Mouse (Mus musculus) heart, embryonic 10.5 days (tissue): ENCODE results near the gene Gli3. TPM values are rescaled to one million over a fixed set of nuclear protein-coding genes. Genes with fewer than 3 reads are reported as not detected.

Source experiments
- DNase-seq: peaks from one replicate; pipeline ENCODE4 v3.0.0-alpha.2; 2017; ENCODE audit warnings: low spot score
- H3K27ac ChIP-seq: fragments of 300-500 bp; sonication (generic); 2 replicates; pipeline ENCODE4 v1.5.1; 2016; ENCODE audit warnings: mild to moderate bottlenecking
- H3K27me3 ChIP-seq: fragments of 300-500 bp; sonication (generic); 2 replicates; pipeline ENCODE4 v1.6.1; 2016; ENCODE audit warnings: mild to moderate bottlenecking; ENCODE audit not compliant: poor library complexity, insufficient read depth, severe bottlenecking
- H3K36me3 ChIP-seq: fragments of 300-500 bp; sonication (generic); 2 replicates; pipeline ENCODE4 v1.6.1; 2016; ENCODE audit warnings: mild to moderate bottlenecking, moderate library complexity
- H3K4me1 ChIP-seq: fragments of 300-500 bp; sonication (generic); 2 replicates; pipeline ENCODE4 v1.6.1; 2016; ENCODE audit warnings: mild to moderate bottlenecking
- H3K4me3 ChIP-seq: fragments of 300-500 bp; sonication (generic); 2 replicates; pipeline ENCODE4 v1.5.1; 2016; ENCODE audit warnings: mild to moderate bottlenecking, moderate library complexity
- H3K9me3 ChIP-seq: fragments of 300-500 bp; sonication (generic); 2 replicates; pipeline ENCODE4 v1.6.1; 2016; ENCODE audit warnings: mild to moderate bottlenecking, moderate library complexity
- WGBS: fragments of 180-500 bp; shearing (Covaris S2); methylation state at CpG from one replicate; pipeline ENCODE4 v1.1.7; 2016; 5-methylcytosine and 5-hydroxymethylcytosine counted together
- polyA plus RNA-seq: library from polyadenylated mRNA; unstranded; fragments of >200 nt; fragmentation: Nextera tagmentation; extraction: Ambion mirVana; gene quantifications from 2 replicates; pipeline ENCODE4 v1.2.1, GENCODE M21; 2016

The Gli3 gene
- polyA plus RNA-seq, 1 experiment from 2014 or later: 16.7 TPM

DNA sequence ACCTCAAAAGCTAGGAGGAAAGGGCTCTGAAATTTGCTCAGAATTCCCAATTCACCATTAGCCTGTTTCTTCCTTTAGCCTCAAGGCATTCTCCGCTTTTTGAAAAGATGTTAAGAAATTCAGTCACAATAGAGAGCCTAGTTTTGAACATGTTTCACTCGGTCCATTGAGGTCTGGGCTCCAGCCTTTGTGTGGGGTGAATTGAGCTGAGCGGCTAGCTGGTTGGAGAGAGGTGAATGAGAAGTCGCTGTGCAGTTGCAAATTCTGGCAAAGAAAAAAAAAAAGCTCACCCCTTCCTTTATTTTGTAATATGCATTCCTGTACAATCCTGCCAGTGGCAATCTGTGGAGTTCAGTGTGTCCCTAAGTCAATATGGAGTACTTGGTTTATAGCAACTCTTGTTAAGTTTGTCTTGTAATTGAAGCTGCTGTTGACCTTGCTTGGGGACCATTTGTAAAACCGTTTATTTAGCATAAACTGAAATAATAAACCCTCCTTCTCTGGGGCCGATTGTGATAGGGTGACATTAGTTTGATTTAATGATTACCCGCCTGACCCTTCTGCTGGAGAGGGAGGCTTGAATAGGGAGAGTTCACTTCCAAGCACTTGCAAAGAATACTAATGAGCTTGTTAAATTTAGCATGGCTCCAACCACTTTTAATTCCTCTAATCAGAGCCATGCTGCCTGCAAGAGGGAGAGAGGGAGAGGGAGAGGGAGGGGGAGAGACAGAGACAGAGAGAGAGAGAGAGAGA is 81.0 kb downstream of the Gli3 start:
- Histone ChIP-seq H3K27ac (no peak overlapping the region), H3K4me1 (peaks cover 17% of the 10 kb centered on the region)
- DNase-seq: no peak

DNA sequence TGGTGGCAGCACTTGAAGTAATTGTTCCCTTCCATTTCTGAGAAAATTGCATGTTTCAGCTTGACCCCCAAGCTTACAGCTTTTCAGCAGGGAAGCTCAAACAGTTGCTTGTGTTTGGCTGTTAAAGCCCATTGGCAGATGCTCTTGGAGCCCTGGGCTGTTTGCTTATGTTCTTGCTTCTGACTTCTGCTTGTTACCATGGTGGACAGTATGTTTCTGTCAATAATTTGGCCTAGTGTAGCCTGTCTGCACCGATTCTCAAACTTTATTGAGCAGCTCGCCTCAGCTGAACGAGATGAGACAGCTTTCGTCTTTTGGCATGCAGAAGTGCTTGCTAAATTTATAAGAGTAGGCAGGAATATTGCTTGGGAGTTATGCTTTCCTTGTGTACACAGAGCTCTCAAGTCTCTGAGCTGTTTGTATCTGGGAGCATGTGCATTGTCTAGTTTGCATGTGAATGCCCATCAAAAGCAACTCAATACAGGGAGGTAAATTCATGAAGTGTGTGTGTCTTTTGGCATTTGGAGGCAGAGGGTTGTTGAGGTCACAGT is 82.4 kb downstream of the Gli3 start:
- H3K27ac ChIP-seq: no peak overlapping the region
- H3K4me1 ChIP-seq: peaks cover 17% of the 10 kb centered on the region

More for the DNA sequence above, 81.0 kb downstream of the Gli3 start:
- 63% methylated on average over 7 of the region's 7 CpGs for WGBS
- no peaks in the 10 kb centered on the region for H3K9me3 ChIP-seq
- H3K36me3 ChIP-seq: no peaks in the 10 kb centered on the region
- H3K27me3 ChIP-seq: no peaks in the 10 kb centered on the region
- H3K4me3 ChIP-seq: no peak overlapping the region

DNA sequence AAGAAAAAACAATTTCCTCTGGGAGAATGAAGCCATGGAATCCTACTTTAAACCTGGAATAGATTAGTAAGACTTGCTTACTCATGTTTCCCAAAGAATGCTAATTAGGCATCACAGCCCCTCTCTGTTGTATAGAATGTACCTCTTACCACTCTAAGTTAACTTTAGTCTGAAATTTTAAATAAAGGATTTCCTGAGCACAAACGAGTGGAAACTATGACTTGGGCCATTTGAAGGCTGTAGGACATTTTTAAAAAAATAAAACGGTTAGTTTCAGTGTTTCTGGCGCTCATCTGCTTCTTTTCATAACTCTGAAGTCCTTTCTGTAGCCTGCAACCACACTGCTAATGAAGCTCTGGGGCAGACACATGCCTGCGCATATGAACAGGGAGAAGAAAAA is 83.2 kb downstream of the Gli3 start:
- WGBS: 79% methylated on average over 4 of the region's 4 CpGs
- H3K9me3 ChIP-seq: no peaks in the 10 kb centered on the region
- no peak overlapping the region for H3K4me3 ChIP-seq
- H3K4me1 ChIP-seq: peaks cover 13% of the 10 kb centered on the region
- DNase-seq: no peak
- no peak overlapping the region for H3K27ac ChIP-seq
- H3K27me3 ChIP-seq: no peaks in the 10 kb centered on the region
- H3K36me3 ChIP-seq: no peaks in the 10 kb centered on the region

More for the DNA sequence above, 82.4 kb downstream of the Gli3 start:
- no peak for DNase-seq
- Histone ChIP-seq H3K9me3 (no peaks in the 10 kb centered on the region), H3K4me3 (no peak overlapping the region), H3K27me3 (no peaks in the 10 kb centered on the region), H3K36me3 (no peaks in the 10 kb centered on the region)
- 85% methylated on average over 4 of the region's 4 CpGs for WGBS

DNA sequence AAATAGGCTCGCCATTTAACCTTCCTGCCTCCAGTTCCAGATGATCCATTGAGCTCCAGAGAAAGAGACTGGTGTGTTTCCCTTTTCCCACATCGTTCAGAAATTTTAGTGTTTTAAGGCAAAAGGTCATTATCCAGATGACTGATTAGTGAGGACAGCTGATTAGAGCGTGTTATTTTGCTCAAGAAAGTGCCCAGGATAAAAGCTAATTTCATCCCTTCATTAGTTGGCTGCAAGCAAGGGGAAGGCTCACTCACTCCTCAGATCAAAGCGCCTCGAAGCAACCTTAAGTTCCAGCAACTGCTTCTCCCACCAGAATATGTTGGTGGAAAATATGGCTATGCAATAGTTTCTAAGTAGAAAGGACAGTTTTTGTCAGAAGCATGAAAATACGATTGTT is 86.4 kb downstream of the Gli3 start:
- no peaks in the 10 kb centered on the region for H3K4me1 ChIP-seq
- H3K27ac ChIP-seq: no peak overlapping the region
- H3K4me3 ChIP-seq: no peak overlapping the region
- H3K36me3 ChIP-seq: no peaks in the 10 kb centered on the region
- no peaks in the 10 kb centered on the region for H3K27me3 ChIP-seq
- no peak for DNase-seq
- H3K9me3 ChIP-seq: no peaks in the 10 kb centered on the region
- 57% methylated on average over 6 of the region's 6 CpGs for WGBS

DNA sequence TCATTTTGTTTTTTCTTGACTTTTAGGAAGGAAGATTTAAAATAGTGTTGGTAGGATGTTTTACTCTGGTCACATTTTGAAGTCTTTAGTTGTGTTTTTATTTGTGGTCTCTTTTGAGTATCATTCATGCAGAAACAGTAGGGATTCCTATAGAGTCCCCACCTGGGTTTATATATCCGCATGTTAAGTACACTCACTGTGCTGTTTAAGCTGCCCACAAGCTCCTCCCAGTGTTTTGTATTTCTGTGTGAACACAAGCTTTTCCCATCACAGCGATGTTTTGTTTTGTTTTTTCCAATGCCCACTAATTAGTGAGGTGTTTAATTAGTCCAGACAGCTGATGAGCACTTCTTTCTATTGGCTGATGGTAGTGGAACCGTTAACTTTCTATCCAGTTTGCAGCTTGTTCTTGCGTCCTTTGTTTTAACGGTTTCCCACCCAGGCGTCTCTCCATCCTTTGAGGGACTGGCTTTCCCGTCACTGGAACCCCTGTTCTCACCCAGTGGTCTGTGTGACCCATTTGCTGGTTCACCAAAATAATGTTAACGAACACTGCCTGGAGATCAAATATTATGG is 87.1 kb downstream of the Gli3 start:
- Histone ChIP-seq H3K36me3 (no peaks in the 10 kb centered on the region), H3K4me3 (no peak overlapping the region), H3K27me3 (no peaks in the 10 kb centered on the region), H3K27ac (no peak overlapping the region), H3K4me1 (no peaks in the 10 kb centered on the region), H3K9me3 (no peaks in the 10 kb centered on the region)
- DNase-seq: no peak
- WGBS: 83% methylated on average over 8 of the region's 8 CpGs

DNA sequence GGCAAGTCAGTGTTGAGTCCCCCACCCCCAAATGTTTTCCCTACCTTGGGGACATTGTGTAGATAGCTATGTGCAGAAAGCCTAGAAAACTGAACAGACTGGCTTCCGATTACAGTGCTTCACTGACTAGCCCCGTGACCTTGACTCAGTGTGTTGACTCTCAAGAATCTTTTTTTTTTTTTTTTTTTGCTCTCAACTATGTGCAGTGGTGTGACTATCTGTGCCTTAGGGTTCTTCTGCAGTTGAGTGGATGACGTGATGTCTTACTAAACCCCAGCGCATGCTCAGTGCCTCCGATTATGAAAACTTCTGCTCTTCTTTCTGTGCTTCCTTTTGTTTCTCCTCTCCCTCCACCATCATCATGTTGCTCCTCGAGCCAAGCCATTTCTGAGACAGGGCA is 87.7 kb downstream of the Gli3 start:
- H3K27ac ChIP-seq: no peak overlapping the region

DNA sequence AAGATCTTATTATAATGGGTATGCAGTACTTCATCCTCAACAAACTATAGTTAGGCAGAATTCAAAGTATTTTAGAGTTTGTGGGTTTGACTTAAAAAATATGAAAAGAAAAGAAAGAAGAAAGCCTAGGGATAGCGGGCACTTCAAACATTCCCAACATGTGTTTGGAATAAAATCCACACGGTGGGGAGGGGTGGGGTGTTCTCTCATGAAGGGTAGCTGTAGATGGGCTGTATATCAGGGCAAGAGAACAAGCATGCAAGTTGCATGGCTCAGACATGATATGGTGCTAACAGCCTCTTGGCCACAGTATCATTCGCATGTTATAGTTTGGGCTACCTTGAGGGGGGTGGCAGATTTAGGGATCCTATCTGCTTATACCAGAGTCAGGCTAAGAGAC is 89.0 kb downstream of the Gli3 start:
- Histone ChIP-seq H3K36me3 (no peaks in the 10 kb centered on the region), H3K4me3 (no peak overlapping the region), H3K27me3 (no peaks in the 10 kb centered on the region), H3K4me1 (no peaks in the 10 kb centered on the region), H3K27ac (no peak overlapping the region), H3K9me3 (no peaks in the 10 kb centered on the region)
- no peak for DNase-seq
- 81% methylated on average over 3 of the region's 3 CpGs for WGBS

More for the DNA sequence above, 87.7 kb downstream of the Gli3 start:
- 63% methylated on average over 6 of the region's 6 CpGs for WGBS
- H3K36me3 ChIP-seq: no peaks in the 10 kb centered on the region
- no peak for DNase-seq
- no peak overlapping the region for H3K4me3 ChIP-seq
- no peaks in the 10 kb centered on the region for H3K9me3 ChIP-seq
- H3K4me1 ChIP-seq: no peaks in the 10 kb centered on the region
- H3K27me3 ChIP-seq: no peaks in the 10 kb centered on the region

DNA sequence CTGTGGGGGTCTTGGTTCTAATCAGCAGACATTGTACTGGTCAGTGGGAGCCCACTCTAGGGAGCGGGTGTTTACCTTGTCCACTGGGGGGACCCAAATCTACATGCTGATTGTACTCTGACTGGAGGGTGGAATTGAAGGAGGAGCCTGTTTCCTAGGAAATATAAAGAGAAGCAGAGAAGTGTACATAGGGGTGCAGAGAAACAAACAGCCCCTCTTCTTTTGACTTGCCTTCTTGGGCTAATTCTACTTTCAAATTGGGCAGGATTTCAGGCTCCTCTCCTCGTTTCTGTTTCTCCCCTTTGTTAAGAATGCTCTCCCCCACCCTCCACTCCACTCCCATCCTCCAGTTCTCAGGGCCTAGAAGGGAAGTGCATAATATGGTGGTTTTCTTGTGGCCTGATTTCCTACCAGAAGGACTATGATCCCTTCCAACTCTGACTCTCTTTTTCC is 93.6 kb downstream of the Gli3 start:
- Histone ChIP-seq H3K27ac (no peak overlapping the region), H3K4me1 (no peaks in the 10 kb centered on the region), H3K36me3 (no peaks in the 10 kb centered on the region), H3K9me3 (no peaks in the 10 kb centered on the region), H3K4me3 (no peak overlapping the region), H3K27me3 (no peaks in the 10 kb centered on the region)
- 34% methylated on average over 2 of the region's 2 CpGs for whole genome bisulfite sequencing
- DNase-seq: no peak

DNA sequence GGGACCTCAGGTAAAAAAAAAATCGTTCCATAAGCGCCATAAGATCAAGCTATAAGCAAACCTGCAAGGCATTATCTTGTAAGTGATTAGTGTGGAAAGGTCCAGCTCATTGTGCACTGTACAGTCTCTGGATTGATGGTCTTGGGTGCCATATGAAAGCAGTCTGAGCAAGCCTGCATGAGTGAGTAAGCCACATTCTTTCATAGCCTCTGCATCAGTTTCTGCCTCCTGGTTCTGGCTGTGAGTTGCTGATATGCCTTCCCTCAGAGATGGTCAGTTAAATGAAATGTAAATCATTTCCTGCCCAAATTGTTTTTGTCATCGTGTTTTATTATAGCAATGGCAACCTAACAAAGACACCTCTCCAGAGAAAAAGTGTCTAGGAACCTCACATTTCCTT is 98.4 kb downstream of the Gli3 start:
- H3K9me3 ChIP-seq: no peaks in the 10 kb centered on the region
- no peaks in the 10 kb centered on the region for H3K36me3 ChIP-seq
- H3K27ac ChIP-seq: no peak overlapping the region
- no peaks in the 10 kb centered on the region for H3K27me3 ChIP-seq
- no peak for DNase-seq
- no peak overlapping the region for H3K4me3 ChIP-seq
- WGBS: 75% methylated on average over 3 of the region's 3 CpGs
- no peaks in the 10 kb centered on the region for H3K4me1 ChIP-seq

DNA sequence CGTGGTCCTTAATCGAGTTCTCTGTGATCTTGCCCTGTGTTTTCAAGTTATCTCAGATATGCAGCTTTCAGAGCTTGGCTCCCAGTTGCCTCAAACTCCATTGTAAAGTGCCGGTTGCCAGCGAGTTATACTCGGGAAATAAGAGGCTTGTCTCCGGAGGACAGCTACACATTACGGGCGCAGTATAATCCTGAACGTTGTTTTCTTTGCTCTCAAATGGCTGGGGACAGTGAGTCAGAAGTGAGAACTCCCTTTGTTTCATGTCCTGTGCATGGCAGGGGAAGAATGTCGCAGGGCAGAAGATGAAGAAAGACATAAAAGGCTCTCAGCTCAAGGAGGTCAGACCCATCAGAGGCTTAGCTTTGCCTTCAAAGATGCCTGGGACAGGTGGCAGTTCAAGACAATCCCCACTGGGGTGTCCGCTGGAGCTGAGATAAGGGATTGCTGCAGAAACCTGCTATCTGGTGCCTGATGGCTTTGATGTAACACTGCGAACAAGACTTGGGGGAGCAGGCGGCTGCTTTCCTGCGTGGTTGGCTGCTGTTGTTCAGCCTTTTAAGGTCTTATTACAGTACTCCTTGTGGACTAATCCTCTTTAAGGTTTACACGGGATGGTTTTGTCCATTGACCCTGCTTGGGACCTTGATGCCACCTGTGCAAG is 108.0 kb downstream of the Gli3 start:
- H3K27ac ChIP-seq: no peak overlapping the region
- DNase-seq: no peak
- WGBS: 13% methylated on average over 15 of the region's 15 CpGs
- no peaks in the 10 kb centered on the region for H3K27me3 ChIP-seq
- peak overlapping the region; percentile 22 for H3K4me3 ChIP-seq
- H3K9me3 ChIP-seq: no peaks in the 10 kb centered on the region
- H3K4me1 ChIP-seq: peaks cover 9% of the 10 kb centered on the region; the same call in 1 of the 2 replicates
- H3K36me3 ChIP-seq: no peaks in the 10 kb centered on the region

DNA sequence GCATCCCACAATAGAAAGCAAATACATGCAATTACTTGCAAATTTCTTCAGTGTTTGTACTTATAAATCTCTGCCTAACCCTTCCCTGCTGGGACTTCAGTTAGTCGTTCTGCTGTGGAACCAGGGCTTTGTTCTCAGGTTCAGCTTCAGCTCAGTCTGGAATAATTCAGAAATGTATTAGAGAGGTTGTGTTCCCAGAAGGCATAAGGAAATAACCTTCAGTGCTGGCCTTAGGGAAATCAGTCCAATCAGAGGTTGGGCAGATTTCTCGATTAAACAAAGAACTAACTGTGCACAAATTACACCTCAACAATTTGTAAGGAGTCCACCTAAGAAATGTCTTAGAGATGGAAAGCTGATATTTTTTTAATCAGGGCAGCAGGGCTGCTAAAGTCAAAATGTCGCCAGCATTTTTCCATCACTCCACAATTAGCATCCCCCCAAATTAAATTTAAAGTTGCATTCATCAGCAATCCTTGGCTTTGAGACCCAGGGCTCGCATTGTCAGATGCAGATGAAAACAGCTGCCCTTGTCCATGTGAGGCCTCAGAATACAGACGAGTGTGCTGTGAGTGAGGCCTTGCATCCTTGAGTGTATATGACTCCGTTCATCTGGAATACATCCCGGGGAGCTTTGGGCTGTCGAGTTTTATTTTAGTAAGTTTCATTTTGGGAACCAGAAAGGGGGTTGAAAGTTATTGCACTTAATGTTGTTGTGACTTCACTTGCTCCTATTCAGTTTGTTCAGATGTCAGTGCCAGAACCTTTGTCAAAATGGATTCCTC is 114.3 kb downstream of the Gli3 start:
- H3K36me3 ChIP-seq: no peaks in the 10 kb centered on the region
- no peaks in the 10 kb centered on the region for H3K27me3 ChIP-seq
- no peaks in the 10 kb centered on the region for H3K9me3 ChIP-seq
- no peaks in the 10 kb centered on the region for H3K4me1 ChIP-seq
- no peak overlapping the region for H3K27ac ChIP-seq
- no peak for DNase-seq
- 76% methylated on average over 8 of the region's 8 CpGs for WGBS
- no peak overlapping the region for H3K4me3 ChIP-seq

DNA sequence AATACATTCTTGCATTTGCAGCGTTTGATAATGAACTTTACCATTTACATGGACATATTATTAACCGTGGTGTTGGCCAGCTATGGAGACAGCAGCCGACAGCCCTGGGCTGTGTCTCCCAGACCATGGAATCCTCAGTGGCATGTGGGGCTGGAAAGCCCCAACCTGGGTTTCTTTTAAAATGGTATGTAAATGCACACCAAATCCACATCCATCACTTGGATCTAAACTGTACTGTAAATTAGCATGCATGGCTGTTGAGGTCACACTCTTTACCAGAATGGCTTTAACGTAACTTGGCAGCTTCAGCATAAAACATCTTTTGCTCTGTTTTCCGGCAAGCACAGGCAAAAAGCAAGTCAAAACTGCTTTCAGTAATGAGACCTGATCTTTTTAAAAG is 117.4 kb downstream of the Gli3 start:
- Histone ChIP-seq H3K36me3 (0 out of 2 replicates have a peak, but pooled peaks cover 2% of the 10 kb centered on the region), H3K27ac (no peak overlapping the region), H3K4me3 (no peak overlapping the region), H3K4me1 (no peaks in the 10 kb centered on the region), H3K9me3 (no peaks in the 10 kb centered on the region), H3K27me3 (no peaks in the 10 kb centered on the region)
- WGBS: 86% methylated on average over 5 of the region's 5 CpGs
- DNase-seq: no peak
